Mouse (Mus musculus): Measurements from ENCODE around the gene Fam81a. TPM values are rescaled to one million over a fixed set of nuclear protein-coding genes. Genes with fewer than 3 reads are reported as not detected.
A peak's percentile ranks its signal among the peaks of the same experiment; 100 is the strongest.

Fam81a gene
- 6.3 and 8.4 TPM in 2 replicates for polyA plus RNA-seq (2014; fragmentation: Nextera tagmentation; extraction: Ambion mirVana)

- Histone ChIP-seq H3K27me3 (ENCODE audit: control insufficient read depth, insufficient read depth, low read length) (peaks cover 4% of the 10 kb centered on the region; the same call in 1 of the 2 replicates), H3K9me3 (ENCODE audit: control insufficient read depth, low read length) (no peaks in the 10 kb centered on the region), H3K36me3 (ENCODE audit: control insufficient read depth, insufficient read depth, low read length) (no peaks in the 10 kb centered on the region), H3K27ac (ENCODE audit: low read depth, low read length) (no peak within 1 kb of the TSS), H3K4me3 (ENCODE audit: low read depth, low read length) (peak within 1 kb of the TSS; percentile 65), H3K4me2 (replicated peaks; ENCODE audit: low read depth, low read length) (peak within 1 kb of the TSS; percentile 95), H3K4me1 (replicated peaks; ENCODE audit: control insufficient read depth, insufficient read depth, low read length) (no peaks in the 10 kb centered on the region; the same call in 1 of the 2 replicates), H3K9ac (ENCODE audit: low read depth, low read length) (peak within 1 kb of the TSS; percentile 59)
- DNase-seq (ENCODE audit: low spot score) (no peak), ATAC-seq (ENCODE audit: low FRiP score) (no peak)
- 67% methylated on average over 7 of the region's 7 CpGs for WGBS
These were observed at the start of gene Fam81a for GRCm38 (mm10) chr9:70142460-70142859. Gene Fam81a (minus strand): TSS chr9:70142560.

DNA sequence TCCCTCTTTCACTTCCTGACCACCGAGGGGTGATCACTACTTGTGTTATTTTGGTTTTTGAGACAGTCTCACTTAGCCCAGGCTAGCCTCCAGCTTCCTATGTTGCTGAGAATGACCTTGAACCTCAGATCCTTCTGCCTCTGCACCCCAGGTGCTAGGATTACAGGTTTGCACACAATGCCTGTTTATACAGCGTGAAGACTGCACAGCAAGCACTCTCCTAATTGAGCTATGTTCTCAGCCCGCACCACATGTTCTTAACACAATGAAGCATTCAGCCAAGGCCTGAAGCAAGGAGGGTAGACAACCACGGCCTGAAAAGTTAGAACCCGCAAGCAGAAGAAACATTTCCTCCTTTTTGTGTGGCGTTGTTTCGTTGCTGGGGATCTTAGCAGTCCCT, 40.3 kb upstream of the Fam81a start:
- Histone ChIP-seq H3K9me3 (ENCODE audit: control insufficient read depth, low read length) (no peaks in the 10 kb centered on the region), H3K27ac (ENCODE audit: low read depth, low read length) (no peak overlapping the region), H3K9ac (ENCODE audit: low read depth, low read length) (no peak overlapping the region), H3K4me2 (replicated peaks; ENCODE audit: low read depth, low read length) (no peak overlapping the region), H3K4me1 (replicated peaks; ENCODE audit: control insufficient read depth, insufficient read depth, low read length) (no peaks in the 10 kb centered on the region), H3K36me3 (ENCODE audit: control insufficient read depth, insufficient read depth, low read length) (no peaks in the 10 kb centered on the region), H3K4me3 (ENCODE audit: low read depth, low read length) (no peak overlapping the region), H3K27me3 (ENCODE audit: control insufficient read depth, insufficient read depth, low read length) (no peaks in the 10 kb centered on the region)
- ATAC-seq (ENCODE audit: low FRiP score) (no peak), DNase-seq (ENCODE audit: low spot score) (no peak)
- WGBS: 56% methylated on average over 7 of the region's 7 CpGs

GRCm38 (mm10) chr9:70181719-70182118, 39.4 kb upstream of the Fam81a start:
- DNase-seq (ENCODE audit: low spot score): no peak
- WGBS: 48% methylated on average over 12 of the region's 12 CpGs
- Histone ChIP-seq H3K27me3 (ENCODE audit: control insufficient read depth, insufficient read depth, low read length) (no peaks in the 10 kb centered on the region), H3K4me3 (ENCODE audit: low read depth, low read length) (no peak overlapping the region), H3K27ac (ENCODE audit: low read depth, low read length) (no peak overlapping the region), H3K9ac (ENCODE audit: low read depth, low read length) (no peak overlapping the region), H3K36me3 (ENCODE audit: control insufficient read depth, insufficient read depth, low read length) (no peaks in the 10 kb centered on the region), H3K9me3 (ENCODE audit: control insufficient read depth, low read length) (no peaks in the 10 kb centered on the region), H3K4me2 (replicated peaks; ENCODE audit: low read depth, low read length) (no peak overlapping the region), H3K4me1 (replicated peaks; ENCODE audit: control insufficient read depth, insufficient read depth, low read length) (no peaks in the 10 kb centered on the region)
- 0 out of 2 replicates have a peak, but pooled peaks have one; percentile 35 for ATAC-seq (ENCODE audit: low FRiP score)

GRCm38 (mm10) chr9:70176291-70176690, 33.9 kb upstream of the Fam81a start:
- ATAC-seq (ENCODE audit: low FRiP score) (no peak), DNase-seq (ENCODE audit: low spot score) (no peak)
- H3K27me3 ChIP-seq (ENCODE audit: control insufficient read depth, insufficient read depth, low read length): no peaks in the 10 kb centered on the region
- WGBS: 79% methylated on average over 3 of the region's 3 CpGs
- no peak overlapping the region for H3K4me2 ChIP-seq (replicated peaks; ENCODE audit: low read depth, low read length)
- H3K27ac ChIP-seq (ENCODE audit: low read depth, low read length): no peak overlapping the region
- no peak overlapping the region for H3K4me3 ChIP-seq (ENCODE audit: low read depth, low read length)
- no peaks in the 10 kb centered on the region for H3K36me3 ChIP-seq (ENCODE audit: control insufficient read depth, insufficient read depth, low read length)
- no peak overlapping the region for H3K9ac ChIP-seq (ENCODE audit: low read depth, low read length)
- H3K9me3 ChIP-seq (ENCODE audit: control insufficient read depth, low read length): no peaks in the 10 kb centered on the region
- H3K4me1 ChIP-seq (replicated peaks; ENCODE audit: control insufficient read depth, insufficient read depth, low read length): peaks cover 6% of the 10 kb centered on the region; the same call in 1 of the 2 replicates

DNA sequence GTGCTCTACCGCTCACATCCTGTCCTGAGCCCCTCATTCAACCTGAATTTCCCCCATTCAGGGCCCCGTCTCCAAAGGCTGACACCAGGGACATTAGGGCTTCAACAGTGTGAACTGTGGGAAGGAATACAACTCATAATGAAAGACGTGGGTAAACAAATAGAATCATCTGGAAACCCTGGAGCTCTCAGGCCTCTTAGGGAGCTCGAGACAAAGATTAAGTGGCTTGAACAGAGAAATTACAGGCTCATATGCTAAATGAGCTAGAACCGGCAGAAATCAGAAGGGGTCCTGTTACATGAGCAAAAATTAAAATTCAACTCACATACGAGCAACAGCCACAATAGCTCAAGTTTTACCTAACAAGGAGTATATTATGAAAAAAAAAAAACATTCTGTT, 32.5 kb upstream of the Fam81a start:
- Histone ChIP-seq H3K27ac (ENCODE audit: low read depth, low read length) (peak overlapping the region; percentile 67), H3K4me3 (ENCODE audit: low read depth, low read length) (no peak overlapping the region), H3K27me3 (ENCODE audit: control insufficient read depth, insufficient read depth, low read length) (no peaks in the 10 kb centered on the region), H3K4me2 (replicated peaks; ENCODE audit: low read depth, low read length) (no peak overlapping the region), H3K4me1 (replicated peaks; ENCODE audit: control insufficient read depth, insufficient read depth, low read length) (peaks cover 6% of the 10 kb centered on the region; the same call in 1 of the 2 replicates), H3K9me3 (ENCODE audit: control insufficient read depth, low read length) (no peaks in the 10 kb centered on the region), H3K9ac (ENCODE audit: low read depth, low read length) (0 out of 2 replicates have a peak overlapping the region, but pooled peaks have one; percentile 31), H3K36me3 (ENCODE audit: control insufficient read depth, insufficient read depth, low read length) (no peaks in the 10 kb centered on the region)
- DNase-seq (ENCODE audit: low spot score): peak; percentile 24
- 24% methylated on average over 6 of the region's 6 CpGs for WGBS
- ATAC-seq (ENCODE audit: low FRiP score): 0 out of 2 replicates have a peak, but pooled peaks have one; percentile 10

DNA sequence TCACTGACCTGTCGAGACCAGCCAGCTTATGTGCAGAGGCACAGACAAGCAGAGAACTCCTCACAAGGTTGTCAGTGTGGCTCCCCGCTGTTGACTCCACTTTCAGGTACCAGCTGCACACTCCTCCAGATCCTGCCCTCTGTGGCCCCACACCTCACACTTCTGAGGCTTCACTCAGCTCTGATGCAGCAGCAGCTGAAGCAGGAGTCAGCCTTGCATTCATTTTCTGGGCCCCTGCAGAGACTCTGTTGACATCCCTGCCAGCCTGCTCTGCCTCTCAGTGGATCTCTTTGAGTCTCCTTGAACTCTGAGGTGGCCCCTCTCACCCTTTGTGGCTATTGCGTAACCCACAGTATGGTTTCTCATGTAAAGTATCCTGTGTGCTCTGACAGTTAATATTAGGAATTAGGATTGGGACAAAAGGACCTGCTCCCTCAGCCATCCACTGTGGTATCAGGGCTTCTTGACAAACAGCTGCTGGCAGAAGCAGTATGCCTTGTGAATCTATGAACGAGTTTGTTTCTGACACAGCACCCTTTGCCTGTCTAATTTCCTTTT, 32.0 kb upstream of the Fam81a start:
- Histone ChIP-seq H3K27me3 (ENCODE audit: control insufficient read depth, insufficient read depth, low read length) (no peaks in the 10 kb centered on the region), H3K27ac (ENCODE audit: low read depth, low read length) (peak overlapping the region; percentile 67), H3K4me3 (ENCODE audit: low read depth, low read length) (no peak overlapping the region), H3K36me3 (ENCODE audit: control insufficient read depth, insufficient read depth, low read length) (no peaks in the 10 kb centered on the region), H3K4me2 (replicated peaks; ENCODE audit: low read depth, low read length) (no peak overlapping the region), H3K4me1 (replicated peaks; ENCODE audit: control insufficient read depth, insufficient read depth, low read length) (peaks cover 6% of the 10 kb centered on the region; the same call in 1 of the 2 replicates), H3K9me3 (ENCODE audit: control insufficient read depth, low read length) (no peaks in the 10 kb centered on the region), H3K9ac (ENCODE audit: low read depth, low read length) (peak overlapping the region; percentile 31; the same call in 1 of the 2 replicates)
- peak; percentile 12; the same call in 1 of the 2 replicates for ATAC-seq (ENCODE audit: low FRiP score)
- DNase-seq (ENCODE audit: low spot score): peak; percentile 29
- WGBS: 39% methylated on average over 4 of the region's 4 CpGs

- Histone ChIP-seq H3K9ac (ENCODE audit: low read depth, low read length) (no peak overlapping the region), H3K9me3 (ENCODE audit: control insufficient read depth, low read length) (no peaks in the 10 kb centered on the region), H3K27ac (ENCODE audit: low read depth, low read length) (no peak overlapping the region), H3K36me3 (ENCODE audit: control insufficient read depth, insufficient read depth, low read length) (no peaks in the 10 kb centered on the region), H3K27me3 (ENCODE audit: control insufficient read depth, insufficient read depth, low read length) (no peaks in the 10 kb centered on the region), H3K4me1 (replicated peaks; ENCODE audit: control insufficient read depth, insufficient read depth, low read length) (0 out of 2 replicates have a peak, but pooled peaks cover under 1% of the 10 kb centered on the region), H3K4me2 (replicated peaks; ENCODE audit: low read depth, low read length) (no peak overlapping the region), H3K4me3 (ENCODE audit: low read depth, low read length) (no peak overlapping the region)
- WGBS: 88% methylated on average over 7 of the region's 7 CpGs
- ATAC-seq (ENCODE audit: low FRiP score): no peak
- peak; percentile 17 for DNase-seq (ENCODE audit: low spot score)
These were observed 26.6 kb upstream of the Fam81a start for GRCm38 (mm10) chr9:70168973-70169372.

- Histone ChIP-seq H3K9me3 (ENCODE audit: control insufficient read depth, low read length) (no peaks in the 10 kb centered on the region), H3K4me2 (replicated peaks; ENCODE audit: low read depth, low read length) (no peak overlapping the region), H3K27ac (ENCODE audit: low read depth, low read length) (no peak overlapping the region), H3K27me3 (ENCODE audit: control insufficient read depth, insufficient read depth, low read length) (no peaks in the 10 kb centered on the region), H3K9ac (ENCODE audit: low read depth, low read length) (no peak overlapping the region), H3K4me1 (replicated peaks; ENCODE audit: control insufficient read depth, insufficient read depth, low read length) (no peaks in the 10 kb centered on the region), H3K36me3 (ENCODE audit: control insufficient read depth, insufficient read depth, low read length) (no peaks in the 10 kb centered on the region), H3K4me3 (ENCODE audit: low read depth, low read length) (no peak overlapping the region)
- 78% methylated on average over 10 of the region's 10 CpGs for WGBS
- ATAC-seq (ENCODE audit: low FRiP score) (no peak), DNase-seq (ENCODE audit: low spot score) (no peak)
These were observed 17.7 kb upstream of the Fam81a start for GRCm38 (mm10) chr9:70160071-70160470.

DNA sequence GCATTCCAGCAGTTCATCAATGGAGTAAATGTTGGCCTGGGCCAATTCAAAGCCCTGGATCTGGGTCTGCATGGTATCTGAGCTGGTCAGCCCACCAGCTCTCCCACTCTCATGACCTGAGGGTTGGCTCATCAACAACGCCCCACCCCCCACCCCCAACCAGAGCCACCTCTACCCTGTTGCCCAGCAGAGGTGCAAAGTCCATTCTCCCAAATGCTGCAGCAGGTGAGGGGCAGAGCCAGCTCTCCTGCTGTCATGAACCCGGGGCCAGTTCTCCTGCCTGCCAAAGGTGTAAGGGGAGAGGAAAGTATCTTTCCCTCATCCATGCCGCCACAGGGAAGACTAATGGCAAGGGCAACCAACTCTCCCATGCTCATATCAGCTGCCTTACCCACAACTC, 5.3 kb upstream of the Fam81a start:
- H3K4me1 ChIP-seq (replicated peaks; ENCODE audit: control insufficient read depth, insufficient read depth, low read length): no peaks in the 10 kb centered on the region
- no peak overlapping the region for H3K4me2 ChIP-seq (replicated peaks; ENCODE audit: low read depth, low read length)
- H3K4me3 ChIP-seq (ENCODE audit: low read depth, low read length): no peak overlapping the region
- H3K27me3 ChIP-seq (ENCODE audit: control insufficient read depth, insufficient read depth, low read length): no peaks in the 10 kb centered on the region
- 72% methylated on average over 3 of the region's 3 CpGs for WGBS
- no peak overlapping the region for H3K9ac ChIP-seq (ENCODE audit: low read depth, low read length)
- H3K27ac ChIP-seq (ENCODE audit: low read depth, low read length): no peak overlapping the region
- no peaks in the 10 kb centered on the region for H3K36me3 ChIP-seq (ENCODE audit: control insufficient read depth, insufficient read depth, low read length)
- DNase-seq (ENCODE audit: low spot score) (no peak), ATAC-seq (ENCODE audit: low FRiP score) (no peak)
- H3K9me3 ChIP-seq (ENCODE audit: control insufficient read depth, low read length): no peaks in the 10 kb centered on the region

Data from hindbrain, embryonic 11.5 days (tissue).